Mouse (Mus musculus) kidney, postnatal 36 days (tissue): ENCODE data around the gene Vps35l.
A peak's percentile ranks its signal among the peaks of the same experiment; 100 is the strongest.

Experiments
- DNase-seq, 2 experiments: peaks; one replicate each; pipeline ENCODE4 v3.0.0; 2021 to 2022; ENCODE audit warnings: mixed read lengths in 2 of 2

Vps35l gene

GRCm38 (mm10) chr7:118824451-118824850 is 84.4 kb downstream of the Vps35l start:
- no peak for DNase-seq

- DNase-seq, result no peak
Observed at GRCm38 (mm10) chr7:118827975-118828416, 88.0 kb downstream of the Vps35l start.

GRCm38 (mm10) chr7:118837901-118838300 is 97.9 kb downstream of the Vps35l start:
- peak; percentile 9 to 19 for DNase-seq

GRCm38 (mm10) chr7:118841030-118841745 is 101.2 kb downstream of the Vps35l start:
- no peak for DNase-seq

DNA sequence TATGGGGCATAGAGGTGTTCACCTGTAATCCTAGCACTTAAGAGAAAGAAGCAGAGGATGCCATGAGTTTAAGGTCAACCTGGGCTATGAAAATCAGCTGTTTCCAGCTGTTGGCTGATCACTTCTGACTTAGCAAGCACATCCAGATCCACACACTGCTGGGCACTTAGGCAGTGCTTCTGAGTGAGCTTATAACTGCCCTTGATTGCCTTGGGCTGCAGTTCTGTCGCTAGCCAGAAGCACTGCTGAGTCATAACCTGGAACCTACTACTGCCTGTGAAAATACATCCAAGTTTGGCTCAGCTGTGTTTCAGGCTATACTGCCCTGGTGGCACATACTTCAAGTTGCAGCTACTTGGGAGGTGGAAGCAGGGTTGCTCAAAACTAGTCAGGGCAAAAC is 101.8 kb downstream of the Vps35l start:
- DNase-seq, result no peak

GRCm38 (mm10) chr7:118842938-118843337 is 102.9 kb downstream of the Vps35l start:
- DNase-seq, result no peak

DNA sequence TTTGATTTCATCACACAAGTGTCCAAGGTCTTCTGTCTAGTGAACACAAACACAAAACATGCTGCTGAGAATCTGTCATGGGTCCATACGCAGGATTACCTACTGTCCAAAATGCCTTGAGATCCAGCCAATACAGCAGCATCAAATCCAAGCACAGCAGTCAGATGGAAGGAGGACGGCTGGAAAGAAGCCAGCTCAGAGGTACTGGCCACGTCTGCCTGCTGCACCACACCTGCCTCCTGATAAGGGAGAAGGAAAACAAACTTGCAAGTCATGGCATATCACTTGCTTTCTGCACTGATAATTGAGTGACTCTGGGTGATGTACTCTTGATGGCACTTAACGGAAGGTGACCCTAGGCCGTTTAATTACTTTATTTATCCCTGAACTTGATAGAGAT is 105.1 kb downstream of the Vps35l start:
- no peak for DNase-seq

DNA sequence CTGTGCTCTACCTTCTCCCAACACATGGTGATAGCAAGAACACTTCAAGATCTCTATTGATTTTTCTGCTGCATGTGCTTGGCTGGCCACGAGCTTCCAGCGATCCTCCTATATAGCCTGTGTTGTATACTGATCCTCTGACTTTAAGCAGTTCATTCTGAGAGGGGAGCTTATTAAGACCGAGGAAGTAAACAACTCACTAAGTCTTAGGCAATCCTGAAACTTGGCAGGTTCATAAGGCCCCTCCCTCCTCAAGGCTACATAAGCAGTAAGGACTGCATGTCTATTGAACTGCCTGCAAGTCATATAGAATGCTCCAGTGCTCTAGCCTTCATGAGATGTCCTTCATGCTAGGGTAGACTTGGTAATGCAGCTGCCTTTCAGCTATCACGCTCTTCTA is 106.3 kb downstream of the Vps35l start:
- no peak for DNase-seq

- peak; percentile 69 to 77 for DNase-seq
Observed at GRCm38 (mm10) chr7:118848796-118849195, 108.8 kb downstream of the Vps35l start.

- no peak for DNase-seq
Observed at GRCm38 (mm10) chr7:118849543-118850250, 109.7 kb downstream of the Vps35l start.

GRCm38 (mm10) chr7:118850676-118851290 is 110.8 kb downstream of the Vps35l start:
- DNase-seq, result peak in 1 of 2 experiments; percentile 31

GRCm38 (mm10) chr7:118851571-118851970 is 111.5 kb downstream of the Vps35l start:
- no peak for DNase-seq

DNA sequence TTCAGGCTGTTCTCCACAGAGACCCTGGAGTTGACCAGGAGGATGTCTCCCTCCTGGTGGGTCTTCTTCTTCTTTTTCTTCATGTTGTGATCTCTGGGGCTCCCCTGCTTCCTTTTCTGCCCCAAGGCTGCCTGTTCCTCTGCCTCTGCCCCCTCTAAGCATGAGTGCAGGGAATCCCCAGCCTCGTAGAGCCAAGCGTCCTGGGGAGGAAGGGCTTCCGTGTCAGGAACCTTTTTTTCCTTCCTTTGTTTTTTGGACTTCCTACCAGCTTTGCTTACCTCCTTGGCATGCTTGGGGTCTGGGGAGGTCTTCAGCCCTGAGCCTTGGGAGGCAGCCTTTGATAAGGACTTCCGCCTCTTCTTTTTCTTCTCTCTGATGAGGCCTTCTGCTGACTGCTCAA is 112.6 kb downstream of the Vps35l start:
- DNase-seq, result no peak

DNA sequence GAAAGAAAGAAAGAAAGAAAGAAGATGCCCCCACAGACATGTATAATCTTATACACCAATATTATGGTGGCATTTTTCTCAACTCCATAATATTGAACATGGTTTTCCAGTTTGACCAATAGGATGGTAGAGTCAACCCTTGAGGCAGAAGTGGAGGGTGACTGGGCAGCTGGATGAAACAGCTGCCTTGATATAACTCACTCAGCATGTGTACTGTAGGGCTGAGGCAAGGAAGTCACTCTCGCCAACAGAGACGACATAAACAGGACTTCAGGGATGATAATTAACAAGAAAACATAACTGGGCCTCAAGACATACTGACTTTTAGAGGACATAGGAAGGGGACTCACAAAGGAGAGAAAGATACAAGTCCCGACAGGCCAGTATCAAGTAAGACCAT is 114.6 kb downstream of the Vps35l start:
- no peak for DNase-seq

GRCm38 (mm10) chr7:118855171-118855876 is 115.3 kb downstream of the Vps35l start, which contains the start of gene Iqck:
Gene Iqck (plus strand): TSS chr7:118855752.
- DNase-seq, result peak; percentile 92 to 96

- DNase-seq, result no peak
Observed at GRCm38 (mm10) chr7:118855877-118856304, 115.9 kb downstream of the Vps35l start, which contains the start of gene Knop1. Gene Knop1 (minus strand): TSS chr7:118856254.

DNA sequence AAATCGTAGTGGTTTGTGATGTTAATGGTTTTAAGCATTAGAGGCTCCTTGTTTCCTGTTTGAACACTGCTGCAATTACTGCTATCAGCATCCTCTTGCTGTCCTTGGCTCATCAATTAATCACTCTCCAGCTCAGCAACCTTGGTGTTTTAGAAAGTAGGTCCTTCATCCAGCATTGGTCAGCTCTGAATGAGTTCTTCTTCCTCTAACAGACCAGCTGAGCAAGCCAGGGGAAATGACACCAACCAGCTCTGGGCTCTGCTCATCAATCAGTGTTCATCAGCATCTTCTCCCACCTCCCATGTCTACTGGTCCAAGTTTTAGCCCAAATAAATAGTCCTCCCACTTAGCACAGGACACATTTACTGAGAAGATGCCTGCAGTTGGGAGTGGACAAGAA is 118.6 kb downstream of the Vps35l start:
- no peak for DNase-seq

GRCm38 (mm10) chr7:118865362-118865761 is 125.3 kb downstream of the Vps35l start:
- DNase-seq, result no peak

DNA sequence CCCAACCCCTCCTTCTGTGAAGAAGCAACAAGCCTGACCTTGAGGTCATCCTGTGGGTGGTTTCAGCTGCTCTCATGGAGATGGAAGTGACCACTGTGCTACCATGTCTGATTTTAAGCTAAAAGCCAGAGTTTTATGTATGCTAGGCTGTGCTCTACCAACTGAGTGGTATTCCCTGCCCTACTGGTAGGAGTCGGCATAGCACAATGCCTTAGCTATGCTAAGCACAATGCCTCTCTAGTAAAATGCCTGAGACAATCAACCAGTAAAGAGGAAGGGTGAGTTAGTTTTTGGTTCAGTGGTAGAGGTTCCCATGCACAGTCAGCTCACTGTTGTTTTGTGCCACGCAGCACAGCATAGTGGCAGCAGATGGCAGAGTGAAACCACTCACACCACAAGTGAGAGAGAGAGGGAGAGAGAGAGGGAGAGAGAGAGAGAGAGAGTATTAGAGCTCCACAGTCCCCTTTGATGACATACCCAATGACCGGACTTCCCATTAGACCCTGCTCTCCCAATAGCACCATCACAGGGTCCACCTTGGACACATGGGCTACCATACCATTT is 139.5 kb downstream of the Vps35l start:
- no peak for DNase-seq

DNA sequence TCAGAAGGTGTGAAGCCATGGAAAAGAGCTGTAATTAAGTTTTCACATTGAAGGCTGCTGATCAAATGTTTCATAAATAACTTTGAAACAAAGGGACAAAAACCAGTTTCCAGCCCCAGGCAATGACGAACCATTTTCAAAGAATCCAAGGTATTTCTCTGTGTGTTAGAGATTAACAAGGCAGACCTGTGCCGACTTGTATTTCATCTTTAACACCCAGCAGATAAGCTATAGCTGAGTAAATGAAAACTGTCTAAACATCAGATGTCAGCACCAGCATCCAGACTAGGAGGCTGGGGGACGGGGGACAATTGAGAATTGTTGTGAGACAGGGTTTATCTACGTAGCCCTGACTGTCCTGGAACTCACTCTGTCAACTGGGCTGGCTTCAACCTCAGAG is 143.9 kb downstream of the Vps35l start:
- DNase-seq, result no peak

- no peak for DNase-seq
Observed at GRCm38 (mm10) chr7:118884969-118885368, 144.9 kb downstream of the Vps35l start.

- no peak for DNase-seq
Observed at GRCm38 (mm10) chr7:118887303-118888055, 147.5 kb downstream of the Vps35l start.
